Mouse (Mus musculus) CD4-positive, CD25-positive, alpha-beta regulatory T cell, adult 4 months (primary cell): ENCODE data around the gene Raver2. TPM values are rescaled to one million over a fixed set of nuclear protein-coding genes. Genes with fewer than 3 reads are reported as not detected.

Experiments
- ATAC-seq: one replicate; pipeline ENCODE4 v1.8.0; 2017
- polyA plus RNA-seq, 2 experiments: library from polyadenylated mRNA; unstranded; fragments of 100-300 nt; shearing (Covaris generic); gene quantifications; one replicate each; pipeline ENCODE4 v1.2.1; 2017

Raver2 gene
- polyA plus RNA-seq, 2 experiments from 2014 or later = 3.3 to 4.6 TPM

DNA sequence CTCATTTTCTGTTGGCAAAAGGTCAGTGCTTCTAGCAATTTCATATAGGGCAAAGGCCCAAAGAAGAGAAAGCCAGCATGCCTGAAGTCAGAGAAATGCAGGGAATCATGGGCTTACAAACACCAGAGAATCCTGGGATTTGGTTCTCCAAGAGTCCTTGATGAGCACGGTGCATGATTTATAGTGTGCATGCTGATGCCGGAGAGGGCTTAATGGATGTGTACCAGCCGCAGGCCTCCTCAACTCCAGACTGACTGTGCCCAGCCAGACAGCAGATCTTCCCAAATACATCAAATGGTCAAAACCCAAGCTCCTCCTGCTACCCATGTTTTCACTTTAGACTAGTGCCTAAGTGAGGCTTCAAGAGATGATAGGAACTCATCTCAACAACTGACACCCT is 109.0 kb downstream of the Raver2 start:
- ATAC-seq = no peak

DNA sequence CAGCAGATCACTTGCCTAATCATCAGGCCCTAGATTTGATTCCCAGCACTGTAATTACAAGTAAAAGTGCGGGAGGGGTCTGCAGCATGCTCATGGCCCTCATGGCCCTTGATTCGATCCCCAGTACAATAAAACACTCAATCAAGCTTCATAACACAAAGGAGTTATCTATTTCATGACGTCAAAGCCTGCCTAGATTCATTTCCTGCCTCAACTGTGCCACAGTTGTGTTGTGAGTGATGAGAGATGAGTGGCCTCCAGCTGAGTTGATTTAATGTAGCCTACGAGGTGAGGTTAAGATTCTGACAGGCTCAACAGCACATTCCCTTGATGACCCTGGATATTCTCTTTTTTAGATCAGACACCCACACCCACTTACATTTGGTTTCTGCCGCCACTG is 110.3 kb downstream of the Raver2 start:
- ATAC-seq = peak; percentile 22

DNA sequence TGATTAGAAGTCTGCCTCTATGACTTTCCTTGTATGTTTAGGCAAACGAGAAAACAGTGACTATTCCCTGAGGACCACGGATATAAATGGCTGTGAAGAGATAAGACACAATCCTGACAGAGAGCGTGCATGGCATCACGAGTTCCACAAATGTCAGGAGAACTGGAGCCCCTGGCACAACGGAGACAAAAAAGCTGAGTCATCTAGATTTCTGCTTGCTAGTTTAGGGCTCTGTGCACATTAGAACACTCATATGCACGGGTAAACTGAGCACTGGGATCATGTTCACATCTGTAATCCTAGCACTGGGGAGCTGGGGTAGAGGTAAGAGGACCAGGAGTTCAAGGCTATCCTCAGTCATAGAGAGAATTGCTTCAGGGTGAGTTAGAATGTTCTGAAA is 111.1 kb downstream of the Raver2 start:
- ATAC-seq = no peak

DNA sequence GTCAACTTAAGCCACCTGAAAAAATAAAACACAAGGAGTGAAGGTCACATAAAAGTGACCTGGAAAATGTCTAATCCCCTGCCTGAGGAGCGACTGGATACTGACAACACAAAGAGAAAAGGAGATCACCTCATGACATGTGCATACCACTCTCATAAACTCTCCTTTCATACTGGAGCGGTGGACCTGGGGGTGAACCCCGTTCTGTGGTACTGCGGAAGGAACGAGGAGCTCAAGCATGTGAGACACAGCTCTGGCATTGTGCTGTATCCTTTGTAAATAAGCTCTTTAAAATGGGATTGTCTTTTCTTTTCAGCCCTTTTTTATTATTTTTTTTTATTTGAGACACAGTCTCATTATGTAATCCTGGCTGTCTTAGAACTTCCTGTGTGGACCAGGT is 111.9 kb downstream of the Raver2 start:
- no peak for ATAC-seq

DNA sequence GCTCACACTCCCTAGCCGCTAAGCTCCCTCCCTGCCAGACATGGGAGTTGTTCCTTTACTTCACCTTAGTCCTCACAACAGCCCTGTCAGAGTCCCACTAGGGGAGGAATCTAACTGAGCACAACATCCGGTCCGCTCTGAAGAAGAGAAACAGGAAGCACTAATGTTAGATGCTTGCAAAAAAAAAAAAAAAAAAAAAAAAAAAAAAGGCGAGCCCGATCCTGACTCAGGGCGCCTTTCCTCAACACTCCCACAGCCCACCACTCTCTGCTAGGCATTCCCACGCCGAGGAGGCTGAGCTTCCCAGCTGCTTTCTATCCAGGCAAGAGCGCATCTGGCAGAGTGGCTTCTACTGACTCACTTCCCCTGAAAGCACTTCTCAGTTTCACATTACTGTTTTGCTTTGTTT is 113.8 kb downstream of the Raver2 start:
- peak; percentile 75 for ATAC-seq

DNA sequence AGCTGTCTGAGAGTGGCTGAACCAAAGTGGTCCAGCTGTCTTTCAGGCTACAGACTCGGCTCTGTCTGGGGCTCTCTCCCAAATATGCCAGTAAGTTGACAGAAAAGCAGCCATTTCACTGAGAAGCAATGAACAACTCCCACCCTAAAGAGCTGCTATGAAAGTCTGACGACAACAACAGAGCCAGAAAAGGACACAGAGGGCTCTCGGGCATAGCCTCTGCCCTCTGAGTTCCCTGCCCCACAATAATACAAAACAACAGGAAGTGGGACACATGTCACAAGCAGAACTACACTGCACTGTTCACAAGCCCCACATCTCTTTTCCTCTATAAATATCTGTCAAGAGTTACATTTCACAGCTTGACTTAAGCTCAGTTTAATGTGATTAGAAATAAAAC is 116.4 kb downstream of the Raver2 start:
- peak; percentile 16 for ATAC-seq

DNA sequence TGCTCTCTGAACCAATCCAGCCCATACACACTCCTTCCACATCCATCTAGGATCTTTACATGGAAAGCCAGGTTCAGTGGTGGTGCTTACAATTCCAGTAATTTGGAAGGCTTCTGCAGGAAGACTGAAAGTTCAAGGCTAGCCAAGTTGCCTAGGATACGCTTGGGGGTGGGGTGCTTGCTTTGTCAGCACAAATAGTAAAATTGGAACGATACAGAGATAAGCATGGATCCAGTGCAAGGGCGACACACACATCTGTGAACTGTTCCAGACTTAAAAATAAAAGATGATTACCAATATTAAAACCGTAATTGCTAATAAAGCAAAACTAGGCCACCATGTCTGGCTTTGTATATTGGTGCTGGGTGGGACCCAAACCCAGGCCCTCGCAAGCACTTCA is 117.8 kb downstream of the Raver2 start:
- no peak for ATAC-seq

DNA sequence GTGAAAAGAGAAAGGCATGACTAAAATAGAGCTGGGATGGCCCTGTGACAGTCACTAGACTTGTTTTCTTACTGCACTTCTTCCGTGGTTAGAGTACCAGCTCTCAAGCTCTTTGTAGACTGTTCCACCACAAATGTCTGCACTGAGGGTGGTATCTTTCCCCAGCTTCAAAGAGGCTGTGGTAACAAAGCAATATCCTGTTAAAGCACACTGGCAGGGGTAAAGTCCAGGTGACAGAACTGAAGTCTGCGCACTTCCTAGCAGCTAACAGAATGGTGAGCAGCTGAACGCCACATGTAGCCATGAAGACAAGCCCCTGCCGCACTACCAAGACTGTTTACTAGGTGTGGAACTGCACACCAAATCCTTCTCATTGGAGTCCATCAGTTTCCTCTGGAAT is 118.6 kb downstream of the Raver2 start:
- ATAC-seq = peak; percentile 78

DNA sequence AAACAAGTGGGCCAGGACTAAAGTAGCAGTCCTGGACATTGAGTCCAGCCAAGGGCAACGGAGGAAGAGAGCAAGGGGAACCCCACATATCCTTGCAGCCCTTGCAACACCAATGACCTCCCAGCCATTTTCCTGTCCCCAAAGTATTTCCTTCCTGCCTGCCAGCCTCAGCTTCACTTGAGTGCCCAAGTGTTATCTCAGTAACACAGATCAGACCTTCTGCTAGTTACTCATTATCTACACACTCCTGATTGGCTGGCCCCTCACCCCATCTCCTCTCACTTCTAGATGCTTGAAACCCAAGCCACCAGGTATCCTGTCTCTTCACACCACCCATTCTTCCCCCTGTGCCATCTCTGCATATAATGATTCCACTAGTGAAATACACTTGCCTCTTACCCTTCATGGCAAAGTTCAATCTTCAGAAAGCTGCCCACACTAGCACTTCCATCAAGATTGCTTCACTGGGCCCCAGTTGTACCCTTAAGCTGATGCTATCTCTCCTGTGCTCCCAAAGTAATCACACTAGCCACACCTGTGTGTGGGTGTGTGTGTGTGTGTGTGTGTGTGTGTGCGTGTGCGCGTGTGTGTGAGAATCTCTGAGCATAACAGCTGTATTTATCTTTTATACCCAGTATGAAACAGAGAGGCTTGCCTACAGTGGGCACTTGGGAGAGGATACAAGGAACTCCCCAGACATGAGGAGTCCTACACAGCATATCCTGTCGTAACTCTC is 123.6 kb downstream of the Raver2 start:
- ATAC-seq = peak; percentile 44

DNA sequence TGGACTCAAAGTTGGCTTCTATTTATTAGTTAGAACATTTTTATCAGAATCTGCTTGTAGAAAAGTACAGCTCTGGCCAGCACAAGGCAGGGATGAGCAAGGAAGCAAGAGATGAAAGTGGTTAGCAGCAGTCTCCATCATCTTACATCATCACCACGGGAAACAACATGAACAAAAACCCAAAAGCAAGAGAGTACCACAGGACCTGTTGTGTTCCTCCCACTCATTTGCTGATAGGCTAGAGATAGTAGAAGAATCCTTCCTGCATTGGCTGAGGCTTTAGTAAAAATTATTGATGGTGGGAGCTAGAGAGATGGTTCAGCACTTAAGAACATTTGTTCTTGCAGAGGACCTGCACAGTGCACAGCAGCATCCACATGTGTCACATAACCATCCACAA is 125.4 kb downstream of the Raver2 start:
- ATAC-seq = peak; percentile 68

DNA sequence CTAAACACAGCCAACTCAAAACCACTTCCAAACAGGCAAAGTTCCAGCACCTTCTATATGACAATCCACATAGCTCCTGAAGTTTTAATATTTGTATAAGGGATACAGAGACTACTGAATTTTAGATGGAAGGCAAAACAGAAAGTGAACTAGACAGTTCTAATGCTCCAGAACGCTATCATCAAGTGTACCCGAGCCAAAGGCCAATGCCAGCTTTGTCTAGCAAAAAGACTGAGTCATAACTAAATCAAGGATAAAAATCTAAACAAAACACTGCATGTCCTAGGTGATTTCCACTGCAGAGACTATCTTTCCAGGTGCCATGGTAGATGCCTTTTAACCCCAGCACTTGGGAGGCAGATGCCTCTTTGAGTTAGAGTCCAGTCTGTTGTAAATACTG is 127.6 kb downstream of the Raver2 start:
- peak; percentile 17 for ATAC-seq

DNA sequence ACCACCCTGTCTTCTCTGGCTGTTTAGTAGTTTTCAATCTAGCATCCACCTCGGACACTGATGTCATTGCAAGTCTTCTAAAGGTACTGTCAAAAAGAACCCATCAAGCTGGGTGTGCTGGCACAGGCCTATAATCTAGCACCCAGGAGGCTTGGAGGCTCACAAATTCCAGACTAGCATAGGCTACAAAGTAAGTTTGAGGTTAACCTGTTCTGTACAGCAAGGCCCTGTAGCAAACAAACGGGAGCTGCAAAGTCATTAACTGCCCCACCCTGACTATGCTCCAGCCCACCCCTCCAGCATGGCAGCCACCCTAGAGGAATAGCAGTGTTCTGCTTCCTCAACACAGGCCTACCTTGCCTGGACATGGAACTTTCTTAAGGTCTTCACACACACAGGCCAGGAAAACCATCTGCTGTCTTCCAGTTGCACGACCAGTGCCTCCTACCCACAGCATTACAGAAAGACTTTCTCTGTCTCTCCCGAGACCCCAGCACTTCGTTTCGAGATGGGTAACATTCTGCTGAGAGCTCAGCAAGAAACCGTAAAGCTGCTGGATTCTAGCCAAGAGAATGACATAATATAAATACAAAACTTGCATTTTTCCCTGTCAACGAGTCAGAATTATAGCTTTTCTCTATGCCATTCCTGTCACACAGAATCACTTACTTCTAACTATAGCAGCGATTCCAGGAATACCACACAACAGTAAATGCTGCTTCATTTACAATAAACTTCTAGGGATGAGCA is 128.8 kb downstream of the Raver2 start:
- ATAC-seq = no peak

DNA sequence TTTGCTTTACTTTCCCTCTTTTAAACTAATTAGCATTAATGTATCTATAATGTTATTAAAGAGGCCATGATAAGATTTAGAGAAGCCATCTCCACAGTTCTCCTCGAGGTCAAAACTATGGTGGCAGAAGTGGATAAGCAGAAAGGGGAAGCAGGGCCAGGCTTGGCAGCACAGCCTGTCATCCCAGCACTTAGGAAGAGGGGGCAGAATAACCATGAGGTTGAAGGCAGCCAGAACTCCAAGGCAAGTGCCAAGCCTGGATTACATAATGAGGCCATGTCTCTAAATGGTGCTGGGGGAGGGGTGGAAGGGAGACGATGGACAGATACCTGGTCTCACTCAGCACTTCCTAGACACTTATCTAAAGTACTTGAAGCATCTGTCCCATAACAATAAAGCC is 129.6 kb downstream of the Raver2 start:
- ATAC-seq = no peak

DNA sequence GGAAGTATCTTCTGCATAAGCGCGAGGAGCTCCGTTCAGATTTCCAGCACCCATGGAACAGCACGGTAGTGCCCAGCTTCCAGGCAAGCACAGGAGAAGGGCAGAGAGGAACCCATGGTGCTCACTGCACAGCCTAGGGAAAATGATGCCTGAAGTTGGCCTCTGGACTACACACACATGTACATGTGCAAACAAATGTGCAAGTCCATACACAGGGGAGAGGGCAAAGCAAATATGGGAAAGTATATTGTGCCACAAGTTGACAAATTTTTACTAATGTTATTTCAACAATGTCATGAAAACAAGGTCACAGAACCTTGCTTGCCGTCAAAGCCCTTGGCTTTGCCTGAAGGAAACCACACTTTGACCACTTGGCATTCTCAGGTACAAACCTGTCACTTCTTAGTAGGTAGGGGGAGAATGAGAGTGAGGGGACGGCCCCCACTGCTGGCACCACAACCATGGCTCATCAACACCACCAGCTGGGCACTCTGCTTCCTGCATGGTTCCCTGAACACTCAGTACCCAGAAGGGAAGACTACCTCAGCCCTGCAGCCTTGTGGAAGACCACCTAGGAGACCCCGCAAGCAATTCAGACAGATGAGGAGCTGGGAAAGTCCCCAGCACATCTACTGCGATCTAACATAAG is 130.8 kb downstream of the Raver2 start:
- ATAC-seq = peak; percentile 76

Other genes starting within 250 kb of the Raver2 start
- not detected for gene Gm10577, start 48.3 kb upstream of the Raver2 start, polyA plus RNA-seq
- 100 to 1,000 TPM; 369 to 445 TPM for gene Jak1, start 196.3 kb downstream of the Raver2 start, polyA plus RNA-seq